Comparison of ENCODE assay signal across 12 mouse cellular contexts in the genomic region with DNA sequence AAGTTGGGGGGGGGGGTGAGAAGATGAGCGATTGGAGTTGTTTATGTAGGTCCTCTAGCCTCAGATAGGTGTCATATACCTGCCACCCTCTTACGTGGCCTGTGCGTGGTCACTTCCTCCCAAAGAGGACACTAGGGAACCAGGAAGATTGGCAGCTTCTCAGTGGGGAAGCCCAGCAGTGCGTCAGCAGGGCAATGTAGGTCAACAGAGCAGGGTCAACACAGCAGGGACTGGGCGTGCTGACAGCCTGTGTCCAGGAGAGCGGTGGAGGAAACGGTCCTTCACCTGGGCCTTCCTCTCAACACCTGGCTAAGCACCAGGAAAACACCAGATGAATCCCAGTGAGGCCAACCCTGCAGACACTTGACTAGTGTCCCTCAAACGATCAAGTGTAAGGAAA.
DNase-seq lines count a peak whose midpoint lies in the region; ATAC-seq and TF ChIP-seq lines count a peak whose summit lies in the region.
"Had no signal": no experiment of that assay in that cellular context is flagged by ENCODE, and none has a peak within 500 bp of the region (broad histone marks: within the 10 kb centered on the region; RNA-seq: fewer than 3 reads in every experiment).

No protein-coding gene starts in this region.

- H3K4me1 ChIP-seq in kidney, embryonic 16.5 days (ENCODE audit: insufficient read depth, low read length) = peaks cover 13% of the 10 kb centered on the region
- peaks cover 6% of the 10 kb centered on the region; the same call in 1 of the 2 replicates for H3K4me1 ChIP-seq in liver, postnatal 0 days (ENCODE audit: insufficient read depth)

- no peaks in the 10 kb centered on the region for H3K9me3 ChIP-seq in kidney, embryonic 16.5 days (ENCODE audit: low read length)
- no peaks in the 10 kb centered on the region for H3K9me3 ChIP-seq in liver, postnatal 0 days (ENCODE audit: low read length)
- H3K9me3 ChIP-seq: embryonic facial prominence, embryonic 10.5 days; neural tube, embryonic 15.5 days had no signal

- H3K27me3 ChIP-seq in kidney, embryonic 16.5 days (ENCODE audit: insufficient read depth, low read length) = no peaks in the 10 kb centered on the region
- H3K27me3 ChIP-seq in liver, postnatal 0 days (ENCODE audit: insufficient read depth, low read length) = no peaks in the 10 kb centered on the region
- H3K27me3 ChIP-seq: neural tube, embryonic 15.5 days had no signal

- TF ChIP-seq CTCF in liver, postnatal 0 days (IDR thresholded peaks at IDR 0.05; ENCODE audit: low read depth) = no peak

- H3K9ac ChIP-seq in kidney, embryonic 16.5 days (replicated peaks; ENCODE audit: low read length) = no peak overlapping the region
- H3K9ac ChIP-seq in liver, postnatal 0 days (replicated peaks) = no peak overlapping the region
- H3K9ac ChIP-seq: neural tube, embryonic 15.5 days had no signal

- WGBS in kidney, embryonic 16.5 days = 23% methylated on average over 8 of the region's 8 CpGs
- WGBS in liver, postnatal 0 days (ENCODE audit: insufficient replicate concordance) = 40% methylated on average over 8 of the region's 8 CpGs

- H3K36me3 ChIP-seq in kidney, embryonic 16.5 days (ENCODE audit: insufficient read depth, low read length) = no peaks in the 10 kb centered on the region
- H3K36me3 ChIP-seq in liver, postnatal 0 days (replicated peaks; ENCODE audit: insufficient read depth, low read length) = no peaks in the 10 kb centered on the region
- H3K36me3 ChIP-seq: embryonic facial prominence, embryonic 10.5 days; neural tube, embryonic 15.5 days had no signal

- H3K27ac ChIP-seq in kidney, embryonic 16.5 days (ENCODE audit: low read length) = no peak overlapping the region
- H3K27ac ChIP-seq in liver, postnatal 0 days (ENCODE audit: low read depth) = peak overlapping the region; percentile 59
- H3K27ac ChIP-seq: hindbrain, postnatal 0 days; neural tube, embryonic 15.5 days had no signal

- DNase-seq in urinary bladder, postnatal 14 days (ENCODE audit: low spot score) = peak; percentile 4
- DNase-seq in urinary bladder, postnatal 4 days (ENCODE audit: low spot score in 2 of 2) = no peak
- peak; percentile 72 for DNase-seq in liver, postnatal 0 days
- no peak for DNase-seq in spleen, postnatal 10 days (ENCODE audit: low spot score in 2 of 2)
- DNase-seq in MN1 (ENCODE audit: low spot score) = no peak
- DNase-seq in ovary, postnatal 36 days (ENCODE audit: low spot score) = no peak
- DNase-seq: thymus, postnatal 14 days had no signal

- no peak overlapping the region for H3K4me2 ChIP-seq in kidney, embryonic 16.5 days (replicated peaks; ENCODE audit: low read depth, low read length)
- H3K4me2 ChIP-seq in liver, postnatal 0 days (ENCODE audit: low read depth, low read length) = no peak overlapping the region
- H3K4me2 ChIP-seq: midbrain, embryonic 11.5 days; neural tube, embryonic 15.5 days had no signal

- no peak for TF ChIP-seq EP300 in liver, postnatal 0 days (IDR thresholded peaks at IDR 0.05; ENCODE audit: low read depth)

- ATAC-seq in kidney, embryonic 16.5 days (ENCODE audit: low FRiP score, low TSS enrichment) = peak; percentile 58; the same call in 1 of the 2 replicates
- ATAC-seq in liver, postnatal 0 days = peak; percentile 92
- ATAC-seq: hindbrain, postnatal 0 days had no signal

- no peak overlapping the region for H3K4me3 ChIP-seq in kidney, embryonic 16.5 days (ENCODE audit: low read length)
- no peak overlapping the region for H3K4me3 ChIP-seq in liver, postnatal 0 days (ENCODE audit: low read depth, low read length)
- H3K4me3 ChIP-seq: embryonic facial prominence, embryonic 10.5 days; neural tube, embryonic 15.5 days had no signal

Comparison
In these comparisons a context has a peak if more than half of its experiments do, and no peak if none do; other contexts are left out.
1. DNase-seq: peak in urinary bladder, postnatal 14 days (single experiment) and liver, postnatal 0 days (single experiment); none in urinary bladder, postnatal 4 days (0 of 2), spleen, postnatal 10 days (0 of 2), MN1 (single experiment) and ovary, postnatal 36 days (single experiment).